Mouse (Mus musculus) forebrain, embryonic 10.5 days (tissue): ENCODE measurements around the gene Wars. TPM values are rescaled to one million over a fixed set of nuclear protein-coding genes. Genes with fewer than 3 reads are reported as not detected.
A peak's percentile ranks its signal among the peaks of the same experiment; 100 is the strongest.

Experiments used
- microRNA counts: library from miRNA; unstranded; fragments of <30 nt; microRNA quantifications from one replicate; lab custom pipeline; 2017
- microRNA-seq: library from miRNA; unstranded; fragments of <30 nt; microRNA quantifications from one replicate; pipeline ENCODE4, GENCODE M21; 2017
- polyA plus RNA-seq: library from polyadenylated mRNA; unstranded; fragments of >200 nt; fragmentation: Nextera tagmentation; extraction: Ambion mirVana; gene quantifications from 2 replicates; pipeline ENCODE4 v1.2.1, GENCODE M21; 2016

Gene Wars
- polyA plus RNA-seq, 1 experiment from 2014 or later: 157 TPM

MicroRNA genes within 50 kb of the gene (microRNA counts, 519-probe panel; counts per million panel counts)
- microRNA mmu-miR-345-3p (lab: Ali Mortazavi, UCI) (341 counts per million, percentile 65 among the panel's probes with 10 or more counts), microRNA mmu-miR-345-5p (lab: Ali Mortazavi, UCI) (341 counts per million, percentile 65 among the panel's probes with 10 or more counts)

Small RNA genes within 50 kb of the gene (microRNA-seq; reads per million reads assigned to microRNA genes)
- 167 reads per million, percentile 52 among the genes with 10 or more reads in this experiment for gene Mir345

Other genes with a start within 250 kb of the Wars start
- gene Degs2, start 191.9 kb downstream of the Wars start, polyA plus RNA-seq: 1.1 and 1.7 TPM in 2 replicates
- 15.1 and 15.4 TPM in 2 replicates for gene Yy1, start 101.2 kb downstream of the Wars start, polyA plus RNA-seq
- 11.7 and 12.1 TPM in 2 replicates for gene Slc25a29, start 58.3 kb downstream of the Wars start, polyA plus RNA-seq
- 9.8 and 11.9 TPM in 2 replicates for gene Slc25a47, start 58.1 kb downstream of the Wars start, polyA plus RNA-seq
- gene Wdr25, start 543 bp downstream of the Wars start, polyA plus RNA-seq: 9.4 and 9.9 TPM in 2 replicates
- 2.2 and 2.3 TPM in 2 replicates for gene Begain, start 174.0 kb upstream of the Wars start, polyA plus RNA-seq